In genomic region chr1:180405576-180406335, GRCm38 (mm10) we compare ENCODE assay signal across 8 mouse cellular contexts.
A peak's percentile ranks its signal among the peaks of the same experiment; 100 is the strongest.
DNase-seq lines count a peak whose midpoint lies in the region; ATAC-seq and TF ChIP-seq lines count a peak whose summit lies in the region.

No protein-coding gene starts in this region.

- H3K27me3 ChIP-seq in forebrain, embryonic 10.5 days (ENCODE audit: poor library complexity, severe bottlenecking): no peaks in the 10 kb centered on the region
- 0 out of 2 replicates have a peak, but pooled peaks cover 2% of the 10 kb centered on the region for H3K27me3 ChIP-seq in forebrain, embryonic 12.5 days
- H3K27me3 ChIP-seq in heart, adult 2 months (ENCODE audit: control insufficient read depth, insufficient read depth, low read length): no peaks in the 10 kb centered on the region
- H3K27me3 ChIP-seq in lung, embryonic 15.5 days: no peaks in the 10 kb centered on the region

- H3K9me3 ChIP-seq in forebrain, embryonic 10.5 days: no peaks in the 10 kb centered on the region
- no peaks in the 10 kb centered on the region for H3K9me3 ChIP-seq in forebrain, embryonic 12.5 days
- H3K9me3 ChIP-seq in lung, embryonic 15.5 days: no peaks in the 10 kb centered on the region

- H3K36me3 ChIP-seq in forebrain, embryonic 10.5 days (replicated peaks): no peaks in the 10 kb centered on the region
- H3K36me3 ChIP-seq in forebrain, embryonic 12.5 days (replicated peaks): no peaks in the 10 kb centered on the region
- peaks cover 15% of the 10 kb centered on the region; the same call in 1 of the 2 replicates for H3K36me3 ChIP-seq in heart, adult 2 months (ENCODE audit: control insufficient read depth, insufficient read depth, low read length)
- no peaks in the 10 kb centered on the region for H3K36me3 ChIP-seq in lung, embryonic 15.5 days

- no peak overlapping the region for H3K9ac ChIP-seq in forebrain, embryonic 12.5 days
- peak overlapping the region; percentile 75 for H3K9ac ChIP-seq in heart, adult 2 months (ENCODE audit: low read depth, low read length)
- H3K9ac ChIP-seq in lung, embryonic 15.5 days: no peak overlapping the region

- DNase-seq in forebrain, embryonic 10.5 days (ENCODE audit: extremely low spot score, low spot score): no peak
- DNase-seq in heart, adult 2 months: peak; percentile 74 to 85
- DNase-seq in kidney, adult 8-10 months: peak; percentile 56 to 73
- DNase-seq in natural killer cell, adult 2 months (ENCODE audit: low spot score in 2 of 2): no peak
- no peak for DNase-seq in frontal cortex, postnatal 14 days (ENCODE audit: low spot score in 2 of 2)
- DNase-seq in urinary bladder, adult 18-20 months (ENCODE audit: low spot score in 2 of 2): no peak

- no peak overlapping the region for H3K4me2 ChIP-seq in forebrain, embryonic 12.5 days
- H3K4me2 ChIP-seq in lung, embryonic 15.5 days: no peak overlapping the region

- intact Hi-C loops in heart, adult 2 months (cut with DNase I): loop anchor here (1.0 to 2.0 kb wide), 4 partner anchors 13 to 127 kb away; partner anchors contain the start of gene Itpkb

- no peak for TF ChIP-seq CTCF in heart, adult 2 months (IDR thresholded peaks at IDR 0.05)

- no peak; the same call in 1 of the 2 replicates for TF ChIP-seq POLR2A in heart, adult 2 months (IDR thresholded peaks at IDR 0.05; ENCODE audit: insufficient read depth, low read depth, low read length)

- no peak for ATAC-seq in forebrain, embryonic 12.5 days (ENCODE audit: low FRiP score)
- no peak for ATAC-seq in lung, embryonic 15.5 days (ENCODE audit: borderline replicate concordance, extremely low read depth, low FRiP score, low TSS enrichment)

- H3K4me3 ChIP-seq in forebrain, embryonic 10.5 days: no peak overlapping the region
- no peak overlapping the region for H3K4me3 ChIP-seq in forebrain, embryonic 12.5 days (replicated peaks)
- peak overlapping the region; percentile 27 for H3K4me3 ChIP-seq in heart, adult 2 months
- H3K4me3 ChIP-seq in lung, embryonic 15.5 days: no peak overlapping the region

- peaks cover 52% of the 10 kb centered on the region for H3K4me1 ChIP-seq in forebrain, embryonic 10.5 days
- peaks cover 7% of the 10 kb centered on the region for H3K4me1 ChIP-seq in forebrain, embryonic 12.5 days
- H3K4me1 ChIP-seq in heart, adult 2 months (ENCODE audit: control insufficient read depth, insufficient read depth, low read length): peaks cover 69% of the 10 kb centered on the region
- peaks cover 86% of the 10 kb centered on the region for H3K4me1 ChIP-seq in lung, embryonic 15.5 days

- H3K79me2 ChIP-seq in heart, adult 2 months (replicated peaks; ENCODE audit: control insufficient read depth, insufficient read depth, low read length): no peaks in the 10 kb centered on the region

- WGBS in forebrain, embryonic 10.5 days: 83% methylated on average over 9 of the region's 9 CpGs
- WGBS in forebrain, embryonic 12.5 days: 87% methylated on average over 9 of the region's 9 CpGs
- 16% methylated on average over 9 of the region's 9 CpGs for WGBS in heart, adult 2 months
- 75% methylated on average over 9 of the region's 9 CpGs for WGBS in lung, embryonic 15.5 days

- TF ChIP-seq EP300 in heart, adult 2 months (IDR thresholded peaks at IDR 0.05; ENCODE audit: insufficient read depth, low read depth, low read length): peak; percentile 89

- H3K27ac ChIP-seq in forebrain, embryonic 10.5 days: 0 out of 2 replicates have a peak overlapping the region, but pooled peaks have one; percentile 20
- H3K27ac ChIP-seq in forebrain, embryonic 12.5 days: no peak overlapping the region
- peak overlapping the region; percentile 96 for H3K27ac ChIP-seq in heart, adult 2 months
- peak overlapping the region; percentile 95 for H3K27ac ChIP-seq in lung, embryonic 15.5 days

Comparison
In these comparisons a context has a peak if more than half of its experiments do, and no peak if none do; other contexts are left out.
1. DNase-seq: peak in heart, adult 2 months (2 of 2) and kidney, adult 8-10 months (2 of 2); none in forebrain, embryonic 10.5 days (single experiment), natural killer cell, adult 2 months (0 of 2), frontal cortex, postnatal 14 days (0 of 2) and urinary bladder, adult 18-20 months (0 of 2).